Mouse (Mus musculus): ENCODE data around the gene Rnf167. TPM values are rescaled to one million over a fixed set of nuclear protein-coding genes. Genes with fewer than 3 reads are reported as not detected.

Gene Rnf167
- 10 to 100 TPM; 73.9 to 86.6 TPM for total RNA-seq (2021)
- long read RNA-seq, experiment 1, transcript Rnf167-201 (9 exons, 1,833 nt) = major isoform, 27 of 56 reads
- long read RNA-seq, experiment 1, partial matches to known transcripts = 11 of 56 reads
- long read RNA-seq, experiment 1, other reads (novel, unspliced or antisense) = 18 of 56 reads
- long read RNA-seq, experiment 2, transcript Rnf167-201 (9 exons, 1,833 nt) = major isoform, 24 of 50 reads
- long read RNA-seq, experiment 2, partial matches to known transcripts = 3 of 50 reads
- long read RNA-seq, experiment 2, other reads (novel, unspliced or antisense) = 23 of 50 reads

DNA sequence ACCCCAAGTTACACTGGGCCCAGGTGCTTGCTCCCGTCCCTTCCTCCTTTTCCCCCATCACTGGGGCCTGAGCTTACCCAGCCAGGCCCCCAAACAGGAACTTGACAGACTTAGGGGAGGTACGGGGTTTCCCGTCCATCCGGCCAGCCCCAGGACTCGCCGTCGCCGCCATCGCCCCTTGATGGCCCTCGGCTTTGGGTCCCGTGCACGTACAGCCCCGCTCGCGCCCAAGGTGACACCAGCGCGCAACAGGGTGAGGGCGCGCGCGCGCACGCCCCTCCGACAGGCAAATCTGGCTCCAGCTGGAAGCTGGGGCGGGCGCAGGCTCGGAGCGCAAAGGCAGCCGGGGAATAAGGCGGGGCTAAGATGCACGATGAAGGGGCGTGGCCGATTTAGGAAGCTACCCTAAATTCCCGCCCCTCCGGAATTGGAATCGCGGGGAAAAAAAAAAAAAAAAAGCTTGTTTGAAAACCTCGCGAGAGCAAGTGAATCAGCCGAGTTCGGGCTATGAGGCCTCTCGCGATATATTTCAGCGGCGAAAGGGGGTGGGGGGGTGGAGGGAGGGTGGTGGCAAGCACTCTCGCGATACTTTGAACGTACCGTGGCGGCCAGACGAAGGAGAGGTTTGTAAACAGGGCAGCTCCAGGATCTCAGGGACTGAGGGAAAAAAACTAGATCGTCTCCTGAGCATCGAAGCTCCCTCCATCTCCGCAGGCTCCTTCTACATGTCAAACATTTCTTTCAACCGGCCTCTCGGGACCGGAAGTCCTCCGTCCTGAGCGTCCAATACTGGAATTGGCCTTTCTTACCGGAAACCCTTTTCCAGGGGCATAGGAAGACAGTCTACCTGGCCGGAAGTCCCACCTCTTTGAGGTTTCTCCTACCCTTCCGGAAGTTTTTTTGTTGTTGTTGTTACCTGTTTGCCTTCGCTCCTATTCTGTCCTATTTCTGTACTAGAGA, at the start of gene Rnf167, which contains the start of gene Slc25a11:
Gene Rnf167, plus strand, starts transcription at position 545 of the 960 bp plus-strand sequence.
Gene Slc25a11, minus strand, starts transcription at position 789 of the 960 bp plus-strand sequence.
- DNase-seq = peak; percentile 96

DNA sequence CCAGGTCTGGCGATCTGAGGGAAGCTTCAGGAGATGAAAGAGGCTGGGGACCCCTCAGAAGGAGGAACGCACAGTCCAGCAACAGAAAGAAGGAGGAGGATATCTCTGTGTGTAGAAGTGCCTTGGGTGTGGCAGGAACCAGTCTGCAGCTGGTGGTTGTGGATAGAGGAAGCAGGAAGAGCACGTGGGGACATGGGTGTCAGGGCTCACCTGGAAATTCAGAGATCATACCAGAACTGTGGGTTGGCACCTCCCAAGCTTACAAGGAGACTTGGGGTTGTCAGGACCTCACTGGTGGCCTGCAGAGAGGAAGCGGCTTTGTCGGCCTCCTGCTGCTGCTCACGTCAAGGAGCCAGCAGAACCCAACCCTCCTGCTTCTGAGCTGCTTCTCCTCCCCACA, 49.7 kb upstream of the Rnf167 start:
- no peak for DNase-seq

DNA sequence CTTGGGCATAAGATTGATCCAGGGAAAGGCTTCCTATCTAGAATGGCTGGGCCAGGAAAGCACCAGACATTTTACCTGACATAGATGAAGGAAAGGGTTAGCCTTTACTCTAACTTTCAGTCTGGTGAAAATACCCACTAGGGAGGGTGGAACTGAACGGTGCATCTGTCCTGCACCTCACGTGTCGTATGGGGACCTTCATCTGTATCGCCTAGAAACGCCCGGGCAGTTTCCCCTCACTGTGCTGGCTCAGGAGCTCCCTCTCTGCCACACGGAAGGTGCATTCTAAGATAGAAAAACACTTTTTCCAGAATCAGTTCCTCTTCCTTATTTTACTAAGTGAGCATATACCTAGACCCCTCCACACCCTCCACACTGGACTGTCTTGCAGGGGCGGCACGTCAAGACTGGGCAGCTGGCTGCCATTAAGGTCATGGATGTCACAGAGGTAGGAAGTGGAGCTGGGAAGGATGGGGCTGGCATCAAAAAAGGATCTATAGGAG, 48.5 kb upstream of the Rnf167 start:
- no peak for DNase-seq

DNA sequence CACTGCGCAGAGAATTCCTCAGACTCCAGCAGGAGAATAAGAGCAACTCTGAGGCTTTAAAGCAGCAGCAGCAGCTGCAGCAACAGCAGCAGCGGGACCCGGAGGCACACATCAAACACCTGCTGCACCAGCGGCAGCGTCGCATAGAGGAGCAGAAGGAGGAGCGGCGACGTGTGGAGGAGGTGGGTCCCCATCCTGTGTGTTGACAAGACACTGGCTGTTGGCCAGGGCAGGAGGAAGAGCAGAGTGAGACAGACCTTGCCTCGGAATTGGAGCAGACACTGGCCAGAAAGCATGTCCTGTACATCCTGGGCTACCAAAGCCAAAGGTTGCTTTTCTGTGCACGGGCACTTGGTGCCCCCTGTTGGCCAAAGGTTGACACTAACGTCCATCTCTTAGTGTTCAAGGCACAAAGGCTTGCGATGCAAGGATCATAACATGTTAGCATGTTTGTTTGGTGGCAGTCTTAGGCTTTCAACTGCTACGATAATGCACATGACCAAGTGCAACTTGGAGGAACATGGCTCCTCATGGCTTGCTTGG, 41.9 kb upstream of the Rnf167 start:
- DNase-seq = peak; percentile 86

DNA sequence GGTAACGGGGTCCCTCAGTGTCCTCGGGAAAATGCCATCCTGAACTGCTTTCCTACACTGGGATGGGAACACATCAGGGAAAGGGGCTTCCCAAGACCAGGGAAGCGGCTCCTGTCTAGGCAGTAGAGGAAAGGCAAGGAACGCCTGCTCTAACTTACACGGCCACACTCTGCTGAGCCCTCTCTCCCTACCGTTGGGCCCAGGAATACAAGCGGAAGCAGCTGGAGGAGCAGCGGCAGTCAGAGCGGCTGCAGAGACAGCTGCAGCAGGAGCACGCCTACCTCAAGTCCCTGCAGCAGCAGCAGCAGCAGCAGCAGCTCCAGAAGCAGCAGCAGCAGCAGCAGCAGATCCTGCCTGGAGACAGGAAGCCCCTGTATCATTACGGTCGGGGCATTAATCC, 40.3 kb upstream of the Rnf167 start:
- DNase-seq = no peak

DNA sequence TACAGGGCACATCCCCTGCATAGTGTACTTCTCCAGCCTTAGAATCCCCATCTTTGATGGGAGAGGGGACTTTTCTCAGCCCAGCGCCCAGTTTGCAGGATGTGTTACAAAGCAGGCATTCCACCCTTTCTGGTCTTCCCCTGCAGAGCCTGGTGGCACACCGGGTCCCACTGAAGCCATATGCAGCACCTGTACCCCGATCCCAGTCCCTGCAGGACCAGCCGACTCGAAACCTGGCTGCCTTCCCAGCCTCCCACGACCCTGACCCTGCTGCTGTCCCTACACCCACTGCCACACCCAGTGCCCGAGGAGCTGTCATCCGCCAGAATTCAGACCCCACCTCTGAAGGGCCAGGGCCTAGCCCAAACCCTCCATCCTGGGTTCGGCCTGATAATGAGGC, 39.4 kb upstream of the Rnf167 start:
- no peak for DNase-seq

DNA sequence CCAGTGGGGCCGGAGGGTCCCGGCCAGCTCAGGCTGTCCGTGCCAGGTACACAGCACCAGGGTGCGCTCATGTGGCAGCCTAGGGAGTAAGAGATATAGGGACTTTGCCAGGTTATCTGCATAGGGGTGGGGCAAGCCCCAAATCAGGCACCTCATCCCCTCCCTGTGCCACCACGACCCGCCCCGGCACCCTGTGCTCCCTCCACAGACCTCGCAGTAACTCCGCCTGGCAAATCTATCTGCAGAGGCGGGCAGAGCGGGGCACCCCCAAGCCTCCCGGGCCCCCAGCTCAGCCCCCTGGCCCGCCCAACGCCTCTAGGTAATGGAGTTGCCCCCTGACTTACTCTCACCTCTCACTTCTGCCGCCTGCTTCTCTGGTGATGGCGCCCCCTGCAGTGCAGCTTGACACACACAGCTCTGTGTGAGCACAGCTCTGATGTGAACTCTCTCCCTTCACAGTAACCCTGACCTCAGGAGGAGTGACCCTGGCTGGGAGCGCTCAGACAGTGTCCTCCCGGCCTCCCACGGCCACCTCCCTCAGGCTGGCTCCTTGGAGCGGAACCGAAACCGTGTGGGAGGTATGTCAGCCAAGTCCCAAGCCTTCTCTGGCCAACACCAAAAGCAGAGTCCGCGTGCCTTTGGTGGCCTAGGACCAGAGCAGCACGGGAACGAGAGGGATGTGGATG, 38.5 kb upstream of the Rnf167 start:
- DNase-seq = peak; percentile 46

DNA sequence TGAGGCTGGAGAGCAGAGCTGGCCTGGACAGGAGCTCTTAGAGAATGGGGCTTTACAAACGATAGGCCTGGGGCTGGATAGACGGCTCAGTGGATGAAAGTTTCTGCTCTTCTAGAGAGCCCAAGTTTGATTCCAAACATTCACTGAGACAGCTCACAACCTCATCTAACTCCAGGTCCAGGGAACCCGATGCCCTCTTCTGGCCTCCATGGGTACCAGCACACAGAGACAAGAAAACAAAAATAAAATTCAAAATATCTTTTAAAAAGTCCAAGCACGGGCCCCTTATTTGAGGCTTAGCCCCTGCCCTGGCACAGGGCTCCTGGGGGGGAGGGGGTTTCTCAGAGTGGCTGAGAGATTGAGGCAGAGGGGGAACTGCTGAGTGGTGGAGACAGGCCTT, 36.3 kb upstream of the Rnf167 start:
- DNase-seq = no peak

DNA sequence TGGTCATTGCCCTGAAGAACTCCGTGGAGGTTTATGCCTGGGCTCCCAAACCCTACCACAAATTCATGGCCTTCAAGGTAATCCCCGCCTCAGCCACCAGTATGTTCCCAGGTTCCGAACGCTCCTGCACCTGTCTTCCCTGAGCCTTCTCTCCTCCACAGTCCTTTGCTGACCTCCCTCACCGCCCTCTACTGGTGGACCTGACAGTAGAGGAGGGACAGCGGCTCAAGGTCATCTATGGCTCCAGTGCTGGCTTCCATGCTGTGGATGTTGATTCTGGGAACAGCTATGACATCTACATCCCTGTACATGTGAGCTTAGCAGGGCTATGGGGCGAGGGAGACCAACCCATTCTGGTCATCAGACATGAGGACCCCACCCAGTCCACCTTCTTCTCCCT, 34.5 kb upstream of the Rnf167 start:
- DNase-seq = no peak

DNA sequence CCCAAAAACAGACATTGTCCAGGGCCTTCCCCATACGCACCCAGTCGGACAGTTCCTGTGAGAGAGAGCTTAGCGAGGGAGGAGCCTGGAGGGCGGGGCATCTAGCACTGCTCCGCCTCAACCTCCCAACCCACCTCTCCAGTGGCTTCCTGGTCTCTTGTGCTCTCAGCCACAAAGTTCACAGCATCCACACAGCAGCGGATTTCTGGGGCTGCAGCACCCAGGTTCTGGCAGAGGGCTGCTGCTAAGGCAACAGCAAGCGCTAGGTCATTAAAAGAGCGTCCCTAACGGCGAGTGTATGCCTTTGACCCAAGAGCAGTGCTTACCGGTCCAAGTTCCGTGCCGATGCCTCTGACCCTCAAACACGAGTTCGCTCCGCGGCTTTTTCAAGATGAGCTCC, 32.0 kb upstream of the Rnf167 start:
- peak; percentile 81 for DNase-seq

DNA sequence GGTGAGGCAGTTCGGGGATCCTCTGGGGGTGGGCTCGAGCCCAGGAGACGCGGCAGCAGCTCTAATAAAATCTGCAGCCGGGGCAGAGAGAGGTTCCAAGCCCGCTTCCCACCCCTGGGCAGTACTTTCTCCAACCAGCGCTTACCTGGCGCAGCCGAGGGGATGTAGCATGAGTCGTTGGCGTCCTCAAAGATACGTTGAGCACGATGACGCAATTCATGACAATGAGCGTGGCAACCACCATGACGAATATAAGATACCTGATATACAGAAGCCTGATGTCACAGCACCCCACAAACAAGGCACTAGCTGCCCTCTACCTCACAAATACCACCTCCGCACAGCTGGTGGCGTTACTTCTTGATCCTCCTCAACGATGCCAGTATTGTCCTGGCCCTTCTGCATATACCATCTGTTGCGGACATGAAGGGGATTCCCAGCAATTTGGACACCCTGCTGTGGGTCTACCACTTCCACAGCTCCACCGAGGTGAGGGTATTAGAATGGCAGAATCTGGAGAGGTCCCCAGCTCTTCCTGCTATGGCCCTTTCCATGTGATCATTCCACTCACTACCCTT, 31.4 kb upstream of the Rnf167 start, which contains the start of gene 4930544D05Rik:
Gene 4930544D05Rik, plus strand, starts transcription at position 333 of the 578 bp plus-strand sequence.
- no peak for DNase-seq

DNA sequence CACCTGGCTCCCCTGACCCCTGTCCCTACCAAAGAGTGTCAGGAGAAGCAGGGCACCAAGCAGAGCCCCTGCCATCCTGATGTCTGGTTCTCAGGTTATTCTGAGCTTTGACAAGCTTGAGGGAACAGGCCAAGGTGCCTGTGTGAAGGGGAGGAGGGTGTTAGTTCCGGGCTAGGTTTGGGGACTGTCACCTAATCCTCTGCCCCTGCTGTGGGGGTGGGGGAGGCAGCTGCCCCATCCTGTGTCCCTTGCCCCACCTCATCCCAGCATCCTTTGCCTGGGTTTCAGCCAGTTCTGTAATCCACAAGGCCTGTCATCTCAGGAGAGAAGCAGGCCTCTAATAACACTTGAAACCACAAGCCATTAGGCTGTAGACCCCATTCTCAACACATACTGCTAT, 27.9 kb upstream of the Rnf167 start, which contains the start of gene Chrne:
Gene Chrne, minus strand, starts transcription at position 116 of the 400 bp plus-strand sequence.
- no peak for DNase-seq

DNA sequence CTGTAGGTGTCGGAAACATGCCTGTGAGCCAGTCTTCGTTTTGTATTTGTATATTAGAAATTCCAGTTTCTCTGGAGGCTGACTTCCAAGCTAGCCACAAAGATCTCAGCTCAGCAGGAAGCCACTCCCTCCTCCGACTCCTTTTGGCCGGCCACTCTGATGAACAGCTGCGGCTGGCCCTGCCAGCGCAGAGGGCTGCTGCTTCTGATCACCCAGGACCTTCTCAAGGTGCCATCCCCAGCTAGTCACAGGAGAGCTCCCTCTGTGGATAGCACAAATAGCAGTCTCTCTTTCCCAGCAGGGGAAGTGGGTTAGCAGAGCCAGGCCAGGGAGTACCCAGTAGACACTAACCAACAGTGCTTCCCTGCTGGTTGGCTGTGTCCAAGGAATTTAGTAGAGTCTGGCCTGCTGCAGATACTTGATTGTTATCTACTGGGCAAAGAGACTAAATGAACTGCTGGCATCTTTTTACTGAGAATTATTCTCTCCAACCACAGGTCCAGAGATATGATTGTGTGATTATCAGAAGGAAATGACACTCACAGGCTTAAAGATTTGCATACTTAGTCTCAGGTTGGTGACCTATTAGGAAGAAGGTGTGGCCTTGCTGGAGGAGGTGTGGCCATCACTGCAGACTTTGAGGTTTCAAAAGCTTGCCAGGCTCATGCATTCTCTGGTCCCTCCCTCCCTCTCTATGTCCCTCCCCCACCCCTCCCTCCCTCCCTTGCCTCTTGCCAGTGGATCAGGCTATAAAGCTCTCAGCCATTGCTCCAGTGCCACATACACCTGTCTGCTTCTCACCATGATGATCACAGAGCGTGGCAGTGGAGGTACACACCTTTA, 24.8 kb upstream of the Rnf167 start:
- no peak for DNase-seq

DNA sequence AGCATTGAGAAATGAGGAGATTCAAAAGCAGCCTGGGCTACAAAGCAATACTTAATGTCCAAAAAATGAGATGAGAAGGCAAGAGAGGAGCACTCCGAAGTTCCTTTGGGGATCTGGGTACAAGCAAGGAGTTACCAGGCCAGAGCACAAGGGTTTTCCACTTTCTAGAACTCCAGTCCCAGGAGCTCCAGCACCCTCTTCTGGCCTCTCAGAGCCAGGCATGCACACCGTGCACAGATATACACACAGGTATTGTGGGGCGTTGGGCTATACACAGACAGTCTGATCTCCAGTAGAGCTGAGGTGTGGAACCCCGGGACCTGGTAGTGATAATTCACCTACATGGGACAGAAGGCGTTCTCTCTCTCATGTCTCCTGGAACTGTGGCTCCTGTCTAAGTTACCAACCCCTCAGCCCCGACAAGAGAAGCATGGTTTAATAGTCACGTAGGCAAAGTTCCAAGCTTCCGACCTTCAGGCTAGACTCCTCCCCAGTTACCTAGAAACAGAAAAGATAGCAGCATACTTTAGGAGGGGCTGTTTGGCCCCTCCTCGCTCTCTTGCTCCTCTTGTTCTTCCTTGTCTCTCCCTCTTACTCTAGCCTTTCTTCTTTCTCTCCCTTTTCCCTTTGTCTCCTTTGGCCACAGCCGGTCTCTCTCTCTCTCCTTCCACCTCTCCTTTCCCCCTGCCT, 23.8 kb upstream of the Rnf167 start:
- DNase-seq = peak; percentile 53

DNA sequence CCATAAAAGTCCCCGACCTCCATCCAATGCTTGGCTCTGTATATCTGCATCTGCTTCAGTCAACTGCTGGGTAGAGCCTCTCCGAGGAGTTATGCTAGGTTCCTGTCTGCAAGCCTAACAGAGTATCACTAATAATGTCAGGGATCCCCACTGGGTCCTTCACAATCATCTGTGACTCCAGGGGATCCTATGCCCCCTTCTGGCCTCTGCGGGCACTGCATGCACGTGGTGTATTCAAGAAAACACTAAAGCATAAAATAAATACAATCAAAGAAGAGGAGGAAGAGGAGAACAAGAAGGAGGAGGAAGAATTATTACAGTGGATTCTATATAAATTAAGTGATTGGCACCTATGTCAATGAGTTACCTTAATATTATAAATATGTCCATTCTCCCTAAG, 21.6 kb upstream of the Rnf167 start:
- DNase-seq = peak; percentile 72

DNA sequence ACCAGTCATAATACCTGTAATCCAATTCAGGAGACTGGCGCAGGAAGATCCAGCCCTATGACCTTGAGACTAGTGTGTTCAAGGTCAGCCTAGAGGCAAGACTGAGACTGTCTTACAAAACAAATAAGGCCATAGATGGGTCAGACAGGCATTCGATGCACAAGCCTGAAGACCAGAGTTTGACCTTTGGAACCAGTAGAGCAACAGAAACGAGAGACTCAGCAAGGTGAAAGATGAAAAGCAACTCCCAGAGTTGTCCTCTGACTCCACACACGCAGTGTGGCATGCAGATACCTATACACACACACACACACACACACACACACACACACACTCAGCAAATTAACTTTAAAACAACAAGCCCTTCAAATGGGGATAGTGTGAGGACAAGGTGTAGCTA, 20.2 kb upstream of the Rnf167 start:
- DNase-seq = no peak

DNA sequence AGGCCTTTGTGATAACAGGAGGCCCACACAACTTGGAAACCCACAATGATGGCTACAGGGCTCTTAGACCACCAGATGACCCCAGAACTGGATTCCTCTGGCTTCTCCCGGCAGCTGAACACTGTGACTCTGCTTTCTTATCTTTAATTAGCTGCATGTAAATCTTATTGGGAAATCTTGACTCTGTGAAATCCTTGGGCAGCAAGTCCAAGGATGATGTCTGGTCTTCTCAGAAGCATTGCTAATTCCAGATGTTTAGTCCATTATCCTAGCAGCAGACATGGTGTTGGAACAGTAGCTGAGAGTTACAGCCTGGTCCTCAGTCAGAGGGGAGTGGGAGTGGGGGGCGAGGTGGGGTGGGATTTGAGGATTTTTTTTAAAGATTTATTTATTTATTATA, 18.6 kb upstream of the Rnf167 start:
- DNase-seq = peak; percentile 2

DNA sequence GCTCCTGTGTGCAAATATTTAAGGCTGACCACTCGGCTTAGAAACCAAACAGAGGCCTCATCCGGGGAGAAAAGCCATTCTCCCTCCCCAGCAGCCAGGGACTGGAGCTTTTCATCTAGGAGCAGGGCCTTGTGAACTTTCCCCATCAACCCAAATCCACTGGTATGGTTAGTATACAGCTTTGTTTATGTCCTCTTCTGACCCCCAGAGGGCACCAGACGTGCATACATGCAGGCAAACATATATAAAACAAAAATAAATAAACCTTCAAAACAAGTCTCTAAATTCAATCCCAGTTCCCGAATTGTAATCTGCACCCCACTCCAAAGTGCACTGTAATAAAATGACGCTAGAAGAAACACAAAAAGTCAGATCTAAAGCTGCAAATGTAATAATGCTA, 17.5 kb upstream of the Rnf167 start:
- DNase-seq = peak; percentile 17

DNA sequence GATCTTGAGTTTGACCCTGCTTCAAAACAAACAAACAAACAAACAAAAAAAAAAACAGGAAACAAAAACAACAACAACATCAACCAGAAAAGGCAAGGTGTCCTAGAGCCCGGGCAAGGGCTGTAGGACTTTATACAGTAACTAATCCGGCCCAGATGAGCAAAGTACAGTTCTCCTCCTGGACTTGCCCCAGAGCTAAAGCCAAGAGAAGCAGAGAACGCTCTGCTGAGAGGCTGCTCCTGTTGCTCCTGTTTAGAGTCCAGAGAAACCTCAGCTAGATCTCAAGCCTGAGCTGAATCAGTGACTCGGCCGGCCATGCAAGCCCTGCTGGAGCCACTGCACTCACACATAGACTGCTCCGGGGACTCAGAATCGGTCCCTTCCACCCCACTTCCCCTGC, 16.9 kb upstream of the Rnf167 start:
- peak; percentile 1 for DNase-seq

DNA sequence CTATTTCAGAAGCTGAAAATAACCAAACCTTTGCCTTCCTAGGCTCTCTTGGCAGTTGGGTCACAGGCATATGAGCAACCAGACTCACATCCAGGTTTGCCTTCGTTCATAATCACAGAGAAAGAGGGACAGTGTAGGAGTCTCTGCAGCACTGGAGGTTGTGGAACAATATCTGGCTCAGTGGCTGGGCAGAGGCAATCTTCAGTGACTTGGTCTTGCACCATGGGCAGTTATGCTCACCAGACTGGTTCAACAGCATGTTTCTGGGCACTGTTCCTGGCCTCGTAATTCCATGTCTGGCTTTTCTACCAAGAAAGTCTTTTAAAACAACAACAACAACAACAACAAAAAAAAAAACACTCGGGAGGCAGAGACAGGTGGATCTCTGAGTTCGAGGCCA, 11.4 kb upstream of the Rnf167 start:
- no peak for DNase-seq

Measured in adrenal gland, postnatal 10 days (tissue).